Mouse (Mus musculus): Measurements from ENCODE around the gene Slc5a2. TPM values are rescaled to one million over a fixed set of nuclear protein-coding genes. Genes with fewer than 3 reads are reported as not detected.

Slc5a2 gene
- polyA plus RNA-seq, 1 experiment, result 0.51 TPM

- no peak overlapping the region for H3K27ac ChIP-seq (ENCODE audit: insufficient read depth, low read length)
- WGBS, result 47% methylated on average over 2 of the region's 2 CpGs
- no peaks in the 10 kb centered on the region for H3K27me3 ChIP-seq (ENCODE audit: control insufficient read depth, insufficient read depth, low read length)
- peaks cover 17% of the 10 kb centered on the region; the same call in 1 of the 2 replicates for H3K4me1 ChIP-seq (ENCODE audit: control insufficient read depth, insufficient read depth, low read length)
- no peak for DNase-seq
- H3K4me3 ChIP-seq (replicated peaks; ENCODE audit: insufficient read depth, low read depth, low read length), result no peak overlapping the region
- no peak for TF ChIP-seq POLR2A (IDR thresholded peaks at IDR 0.05; ENCODE audit: borderline replicate concordance, insufficient read depth, low read length)
- TF ChIP-seq CTCF (IDR thresholded peaks at IDR 0.05; ENCODE audit: borderline replicate concordance, insufficient read depth, low read depth, low read length), result no peak
Observed at GRCm38 (mm10) chr7:128254978-128255377, 10.5 kb upstream of the Slc5a2 start.

- no peak for DNase-seq
- Histone ChIP-seq H3K27ac (ENCODE audit: insufficient read depth, low read length) (no peak overlapping the region), H3K4me1 (ENCODE audit: control insufficient read depth, insufficient read depth, low read length) (peaks cover 17% of the 10 kb centered on the region; the same call in 1 of the 2 replicates), H3K4me3 (replicated peaks; ENCODE audit: insufficient read depth, low read depth, low read length) (no peak overlapping the region), H3K27me3 (ENCODE audit: control insufficient read depth, insufficient read depth, low read length) (no peaks in the 10 kb centered on the region)
- WGBS, result 92% methylated on average over 5 of the region's 5 CpGs
- TF ChIP-seq POLR2A (IDR thresholded peaks at IDR 0.05; ENCODE audit: borderline replicate concordance, insufficient read depth, low read length) (no peak), CTCF (IDR thresholded peaks at IDR 0.05; ENCODE audit: borderline replicate concordance, insufficient read depth, low read depth, low read length) (no peak)
Observed at GRCm38 (mm10) chr7:128255757-128256156, 9.7 kb upstream of the Slc5a2 start.

- no peak for DNase-seq
- TF ChIP-seq CTCF (IDR thresholded peaks at IDR 0.05; ENCODE audit: borderline replicate concordance, insufficient read depth, low read depth, low read length), result no peak
- no peak for TF ChIP-seq POLR2A (IDR thresholded peaks at IDR 0.05; ENCODE audit: borderline replicate concordance, insufficient read depth, low read length)
- H3K27ac ChIP-seq (ENCODE audit: insufficient read depth, low read length), result no peak overlapping the region
- H3K27me3 ChIP-seq (ENCODE audit: control insufficient read depth, insufficient read depth, low read length), result no peaks in the 10 kb centered on the region
- no peak overlapping the region for H3K4me3 ChIP-seq (replicated peaks; ENCODE audit: insufficient read depth, low read depth, low read length)
- 25% methylated on average over 5 of the region's 5 CpGs for WGBS
- peaks cover 11% of the 10 kb centered on the region; the same call in 1 of the 2 replicates for H3K4me1 ChIP-seq (ENCODE audit: control insufficient read depth, insufficient read depth, low read length)
Observed at GRCm38 (mm10) chr7:128256783-128257334, 8.6 kb upstream of the Slc5a2 start.

- no peak for DNase-seq
- Histone ChIP-seq H3K4me1 (ENCODE audit: control insufficient read depth, insufficient read depth, low read length) (peaks cover 16% of the 10 kb centered on the region), H3K4me3 (replicated peaks; ENCODE audit: insufficient read depth, low read depth, low read length) (no peak overlapping the region), H3K27me3 (ENCODE audit: control insufficient read depth, insufficient read depth, low read length) (no peaks in the 10 kb centered on the region), H3K27ac (ENCODE audit: insufficient read depth, low read length) (no peak overlapping the region)
- 80% methylated on average over 5 of the region's 5 CpGs for WGBS
- TF ChIP-seq POLR2A (IDR thresholded peaks at IDR 0.05; ENCODE audit: borderline replicate concordance, insufficient read depth, low read length) (no peak), CTCF (IDR thresholded peaks at IDR 0.05; ENCODE audit: borderline replicate concordance, insufficient read depth, low read depth, low read length) (no peak)
Observed at GRCm38 (mm10) chr7:128266056-128266455, 599 bp downstream of the Slc5a2 start.

GRCm38 (mm10) chr7:128267391-128267790, 1.9 kb downstream of the Slc5a2 start:
- TF ChIP-seq POLR2A (IDR thresholded peaks at IDR 0.05; ENCODE audit: borderline replicate concordance, insufficient read depth, low read length) (no peak), CTCF (IDR thresholded peaks at IDR 0.05; ENCODE audit: borderline replicate concordance, insufficient read depth, low read depth, low read length) (no peak)
- 75% methylated on average over 13 of the region's 13 CpGs for WGBS
- peaks cover 26% of the 10 kb centered on the region for H3K4me1 ChIP-seq (ENCODE audit: control insufficient read depth, insufficient read depth, low read length)

GRCm38 (mm10) chr7:128267813-128268212, 2.4 kb downstream of the Slc5a2 start:
- H3K4me3 ChIP-seq (replicated peaks; ENCODE audit: insufficient read depth, low read depth, low read length), result no peak overlapping the region
- H3K4me1 ChIP-seq (ENCODE audit: control insufficient read depth, insufficient read depth, low read length), result peaks cover 26% of the 10 kb centered on the region
- TF ChIP-seq POLR2A (IDR thresholded peaks at IDR 0.05; ENCODE audit: borderline replicate concordance, insufficient read depth, low read length), result no peak
- no peak for TF ChIP-seq CTCF (IDR thresholded peaks at IDR 0.05; ENCODE audit: borderline replicate concordance, insufficient read depth, low read depth, low read length)
- H3K27ac ChIP-seq (ENCODE audit: insufficient read depth, low read length), result no peak overlapping the region
- 56% methylated on average over 7 of the region's 7 CpGs for WGBS
- DNase-seq, result no peak
- no peaks in the 10 kb centered on the region for H3K27me3 ChIP-seq (ENCODE audit: control insufficient read depth, insufficient read depth, low read length)

More at GRCm38 (mm10) chr7:128267391-128267790, 1.9 kb downstream of the Slc5a2 start:
- Histone ChIP-seq H3K27ac (ENCODE audit: insufficient read depth, low read length) (no peak overlapping the region), H3K27me3 (ENCODE audit: control insufficient read depth, insufficient read depth, low read length) (no peaks in the 10 kb centered on the region), H3K4me3 (replicated peaks; ENCODE audit: insufficient read depth, low read depth, low read length) (no peak overlapping the region)
- DNase-seq, result no peak

- Histone ChIP-seq H3K27ac (ENCODE audit: insufficient read depth, low read length) (no peak overlapping the region), H3K4me3 (replicated peaks; ENCODE audit: insufficient read depth, low read depth, low read length) (no peak overlapping the region), H3K4me1 (ENCODE audit: control insufficient read depth, insufficient read depth, low read length) (peaks cover 26% of the 10 kb centered on the region), H3K27me3 (ENCODE audit: control insufficient read depth, insufficient read depth, low read length) (no peaks in the 10 kb centered on the region)
- TF ChIP-seq CTCF (IDR thresholded peaks at IDR 0.05; ENCODE audit: borderline replicate concordance, insufficient read depth, low read depth, low read length), result no peak
- TF ChIP-seq POLR2A (IDR thresholded peaks at IDR 0.05; ENCODE audit: borderline replicate concordance, insufficient read depth, low read length), result no peak
- peak; percentile 66 to 74 for DNase-seq
- 25% methylated on average over 13 of the region's 13 CpGs for WGBS
Observed at GRCm38 (mm10) chr7:128270431-128270850, 5.0 kb downstream of the Slc5a2 start.

- Histone ChIP-seq H3K4me3 (replicated peaks; ENCODE audit: insufficient read depth, low read depth, low read length) (no peak overlapping the region), H3K27me3 (ENCODE audit: control insufficient read depth, insufficient read depth, low read length) (no peaks in the 10 kb centered on the region), H3K27ac (ENCODE audit: insufficient read depth, low read length) (no peak overlapping the region), H3K4me1 (ENCODE audit: control insufficient read depth, insufficient read depth, low read length) (peaks cover 26% of the 10 kb centered on the region)
- TF ChIP-seq CTCF (IDR thresholded peaks at IDR 0.05; ENCODE audit: borderline replicate concordance, insufficient read depth, low read depth, low read length) (no peak), POLR2A (IDR thresholded peaks at IDR 0.05; ENCODE audit: borderline replicate concordance, insufficient read depth, low read length) (no peak)
- DNase-seq, result peak; percentile 36 to 52
- WGBS, result 57% methylated on average over 9 of the region's 9 CpGs
Observed at GRCm38 (mm10) chr7:128271496-128271895, 6.0 kb downstream of the Slc5a2 start.

Data from cerebellum, adult 2 months (tissue).